Mouse (Mus musculus) left cerebral cortex, postnatal 25 days (tissue): ENCODE measurements around the gene Tspyl3. TPM values are rescaled to one million over a fixed set of nuclear protein-coding genes. Genes with fewer than 3 reads are reported as not detected.

ENCODE experiments used
- DNase-seq, 2 experiments: peaks; one replicate each; pipeline ENCODE4 v3.0.0; 2022; ENCODE audit warnings: low spot score in 2 of 2, mixed read lengths in 1 of 2
- intact Hi-C: fragments of 180-260 bp; cut with DNase I; formaldehyde crosslinking; loops from one replicate; pipeline ENCODE4 v1.15.1; 2025
- total RNA-seq, 2 experiments: library from RNA; stranded (reverse); gene quantifications; 2 replicates each; pipeline ENCODE4 v1.2.3; 2021

Tspyl3 gene
- total RNA-seq, 2 experiments from 2014 or later: 27.9 to 29.3 TPM

DNA sequence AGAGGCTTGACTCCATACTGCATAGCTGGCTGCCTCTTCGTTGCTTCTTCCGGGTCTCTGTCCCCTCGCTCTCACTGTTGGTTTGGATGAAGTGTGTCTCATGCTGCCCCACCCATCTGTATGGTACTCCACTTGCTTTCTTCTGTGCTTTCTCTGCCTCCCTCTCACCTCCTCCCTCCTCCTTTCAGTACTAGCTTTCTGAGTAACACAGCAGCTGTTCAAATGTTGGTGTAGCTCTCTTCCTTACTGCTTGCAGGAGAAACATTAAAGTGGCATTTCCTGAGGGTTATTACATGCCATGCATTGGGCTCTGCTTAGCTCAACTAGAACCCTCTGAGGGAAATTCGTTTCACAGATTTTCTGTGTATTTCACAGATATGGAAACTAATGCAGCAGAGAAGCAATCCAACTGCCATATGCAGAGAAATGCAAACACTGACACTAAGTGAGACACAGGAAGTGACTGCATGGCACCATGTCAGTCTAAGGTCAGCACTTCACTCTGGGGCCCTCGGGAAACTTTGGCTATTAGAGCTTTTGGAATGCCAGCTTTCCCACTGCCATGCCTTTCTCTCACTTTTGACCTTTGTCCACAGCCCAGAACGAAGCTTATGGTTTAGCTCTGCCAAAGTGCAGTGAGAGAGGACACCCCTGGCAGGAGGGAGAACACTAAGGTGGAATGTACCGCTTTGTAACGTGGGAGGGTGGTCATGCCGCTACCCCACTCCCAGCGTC is 45.9 kb downstream of the Tspyl3 start:
- DNase-seq: peak; percentile 14 to 76
- intact Hi-C loops: no loop called here

DNA sequence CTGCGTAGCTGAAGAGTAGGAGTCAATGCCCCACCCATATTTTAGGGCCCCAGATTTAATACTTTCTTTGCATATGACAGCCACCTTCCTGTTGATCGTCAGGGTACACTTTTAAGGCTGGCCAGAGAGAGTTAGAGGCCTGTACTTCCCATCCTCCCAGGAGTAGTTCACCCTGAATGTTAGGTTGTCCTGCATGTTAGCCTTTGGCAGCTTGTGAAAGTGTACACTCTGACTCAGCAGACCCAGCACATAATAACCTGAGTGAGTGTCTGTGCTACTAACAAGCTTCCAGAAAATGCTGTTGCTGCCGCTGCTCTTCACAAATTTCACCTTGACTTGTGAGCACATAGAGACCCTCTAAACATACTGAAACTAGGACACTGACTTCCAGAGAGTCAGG is 48.1 kb downstream of the Tspyl3 start:
- intact Hi-C loops: no loop called here

DNA sequence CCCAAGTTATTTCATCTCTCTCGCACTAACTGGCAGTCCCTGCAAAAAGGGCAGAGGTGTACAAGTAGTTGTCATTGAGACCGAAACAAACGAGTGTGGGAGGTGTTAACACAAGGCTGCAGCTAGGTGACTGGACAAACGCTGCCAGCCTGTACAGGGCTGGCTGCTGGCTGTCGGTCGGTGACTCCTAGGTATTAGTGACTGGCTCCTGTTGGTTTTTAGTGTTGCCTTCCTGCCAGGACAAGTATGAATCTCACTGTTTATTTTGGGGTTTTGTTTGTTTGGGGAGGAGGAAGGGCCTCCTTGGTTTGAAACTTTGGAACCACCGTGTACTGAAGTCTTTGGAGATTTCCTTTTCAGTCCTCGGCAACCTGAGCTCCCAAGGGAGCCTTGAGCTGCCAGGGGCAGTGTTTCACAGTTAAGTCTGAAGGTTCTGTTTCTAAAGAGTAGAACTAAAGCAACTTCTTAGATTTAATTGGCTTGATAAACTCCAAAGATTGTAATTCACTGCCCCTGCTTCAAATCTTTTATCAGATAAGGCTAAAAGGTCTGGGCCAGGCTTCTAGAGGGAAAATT is 49.2 kb downstream of the Tspyl3 start:
- intact Hi-C loops: no loop called here
- no peak for DNase-seq

More for the DNA sequence above, 48.1 kb downstream of the Tspyl3 start:
- no peak for DNase-seq

Other genes with a start within 250 kb of the Tspyl3 start
- gene Pdrg1, start 210.0 kb downstream of the Tspyl3 start, total RNA-seq: 10 to 100 TPM; 50.7 to 51.4 TPM
- gene Xkr7, start 193.6 kb downstream of the Tspyl3 start, total RNA-seq: 1 to 10 TPM; 4.3 to 5.7 TPM
- 1 to 10 TPM; 4.9 to 5.5 TPM for gene Ccm2l, start 159.5 kb downstream of the Tspyl3 start, total RNA-seq
- 1 to 10 TPM; 2.1 to 2.5 TPM for gene Hck, start 117.0 kb downstream of the Tspyl3 start, total RNA-seq
- 100 to 1,000 TPM; 116 TPM for gene Tm9sf4, start 64.1 kb downstream of the Tspyl3 start, total RNA-seq
- gene Plagl2, start 16.0 kb upstream of the Tspyl3 start, total RNA-seq: 1 to 10 TPM; 5.3 to 5.7 TPM
- gene Pofut1, start 16.1 kb upstream of the Tspyl3 start, total RNA-seq: 10 to 100 TPM; 13.6 to 15.3 TPM
- 10 to 100 TPM; 59.3 to 60.2 TPM for gene Kif3b, start 66.0 kb upstream of the Tspyl3 start, total RNA-seq
- 10 to 100 TPM; 33.9 to 36.3 TPM for gene Asxl1, start 120.4 kb upstream of the Tspyl3 start, total RNA-seq